9 mouse cellular contexts compared by ENCODE assay signal in the genomic region with DNA sequence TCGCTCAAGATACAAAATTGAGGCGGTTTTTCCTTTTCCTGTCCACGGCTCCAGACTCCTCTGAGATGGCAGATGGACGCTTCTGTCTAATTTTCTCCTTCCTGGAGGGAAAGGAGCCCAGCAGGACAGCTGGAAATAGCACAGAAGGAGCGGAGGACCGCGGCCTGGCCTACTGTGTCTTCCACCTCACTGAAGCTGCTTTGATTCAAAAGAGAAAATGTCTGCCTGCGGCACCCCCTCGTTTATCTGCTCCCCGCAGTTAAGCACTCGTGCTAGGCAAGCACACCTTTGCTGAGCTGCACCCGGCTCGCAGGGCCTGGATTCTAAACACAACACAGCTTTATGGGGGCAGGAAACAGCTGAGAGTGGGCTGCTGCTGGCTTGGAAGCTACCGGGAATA. TPM values are rescaled to one million over a fixed set of nuclear protein-coding genes. Genes with fewer than 3 reads are reported as not detected.
DNase-seq lines count a peak whose midpoint lies in the region; ATAC-seq and TF ChIP-seq lines count a peak whose summit lies in the region.
"Had no signal": no experiment of that assay in that cellular context is flagged by ENCODE, and none has a peak within 500 bp of the region (broad histone marks: within the 10 kb centered on the region; RNA-seq: fewer than 3 reads in every experiment).

No protein-coding gene starts in this region.

- H3K27me3 ChIP-seq in heart, postnatal 0 days (ENCODE audit: control insufficient read depth, insufficient read depth, low read length) = no peaks in the 10 kb centered on the region
- H3K27me3 ChIP-seq in midbrain, postnatal 0 days (ENCODE audit: insufficient read depth, low read length) = no peaks in the 10 kb centered on the region
- H3K27me3 ChIP-seq in liver, embryonic 11.5 days (replicated peaks; ENCODE audit: control insufficient read depth, insufficient read depth, low read length) = no peaks in the 10 kb centered on the region
- H3K27me3 ChIP-seq: Patski had no signal

- H3K9ac ChIP-seq in heart, postnatal 0 days (replicated peaks; ENCODE audit: low read depth, low read length) = peak overlapping the region; percentile 35; the same call in 1 of the 2 replicates
- no peak overlapping the region; the same call in 1 of the 2 replicates for H3K9ac ChIP-seq in midbrain, postnatal 0 days (replicated peaks; ENCODE audit: low read length, poor library complexity, severe bottlenecking)
- no peak overlapping the region for H3K9ac ChIP-seq in liver, embryonic 11.5 days (ENCODE audit: low read depth, low read length)

- no peak for TF ChIP-seq CTCF in left cerebral cortex, adult 2 months (IDR thresholded peaks at IDR 0.05)
- no peak for TF ChIP-seq CTCF in heart, postnatal 0 days (IDR thresholded peaks at IDR 0.05; ENCODE audit: low read depth)
- TF ChIP-seq CTCF in midbrain, postnatal 0 days (IDR thresholded peaks at IDR 0.05) = no peak

- H3K4me1 ChIP-seq in heart, postnatal 0 days (ENCODE audit: control insufficient read depth, insufficient read depth) = peaks cover 15% of the 10 kb centered on the region
- H3K4me1 ChIP-seq in midbrain, postnatal 0 days (ENCODE audit: insufficient read depth, low read length) = peaks cover 7% of the 10 kb centered on the region; the same call in 1 of the 2 replicates
- H3K4me1 ChIP-seq in liver, embryonic 11.5 days (replicated peaks; ENCODE audit: control insufficient read depth, insufficient read depth, low read length) = peaks cover 3% of the 10 kb centered on the region; the same call in 1 of the 2 replicates

- peaks cover 3% of the 10 kb centered on the region; the same call in 1 of the 2 replicates for H3K36me3 ChIP-seq in heart, postnatal 0 days (replicated peaks; ENCODE audit: control insufficient read depth, insufficient read depth, low read length)
- no peaks in the 10 kb centered on the region for H3K36me3 ChIP-seq in midbrain, postnatal 0 days (ENCODE audit: insufficient read depth, low read length)
- no peaks in the 10 kb centered on the region for H3K36me3 ChIP-seq in liver, embryonic 11.5 days (ENCODE audit: control insufficient read depth, insufficient read depth, low read length)

- no peak for DNase-seq in left cerebral cortex, adult 2 months (ENCODE audit: extremely low spot score in 1 of 2, low spot score in 2 of 2)
- DNase-seq in left cerebral cortex, postnatal 14 days (ENCODE audit: low spot score in 2 of 2) = no peak
- peak; percentile 80 to 82 for DNase-seq in cerebellum, postnatal 14 days
- DNase-seq in heart, postnatal 0 days (ENCODE audit: low spot score) = no peak
- peak; percentile 54 for DNase-seq in midbrain, postnatal 0 days (ENCODE audit: low spot score)
- no peak for DNase-seq in gastrocnemius, postnatal 10 days
- DNase-seq in ovary, adult 18-20 months (ENCODE audit: low spot score) = no peak
- DNase-seq in liver, embryonic 11.5 days (ENCODE audit: low spot score) = no peak

- intact Hi-C loops in left cerebral cortex, adult 2 months (cut with DNase I) = loop anchor here (5.0 kb wide), 2 partner anchors 79 to 369 kb away; no protein-coding TSS in a partner anchor
- intact Hi-C loops in left cerebral cortex, postnatal 14 days (cut with DNase I) = no loop called here

- H3K4me2 ChIP-seq in heart, postnatal 0 days (ENCODE audit: low read depth, low read length) = no peak overlapping the region; the same call in 1 of the 2 replicates
- no peak overlapping the region for H3K4me2 ChIP-seq in midbrain, postnatal 0 days (ENCODE audit: low read depth, low read length, poor library complexity, severe bottlenecking)
- H3K4me2 ChIP-seq in liver, embryonic 11.5 days = no peak overlapping the region

- TF ChIP-seq EP300 in heart, postnatal 0 days (IDR thresholded peaks at IDR 0.05; ENCODE audit: low read depth) = no peak

- H3K27ac ChIP-seq in left cerebral cortex, adult 2 months = peak overlapping the region; percentile 68
- H3K27ac ChIP-seq in heart, postnatal 0 days (ENCODE audit: low read depth) = peak overlapping the region; percentile 36
- H3K27ac ChIP-seq in midbrain, postnatal 0 days (ENCODE audit: low read depth, low read length) = peak overlapping the region; percentile 51; the same call in 1 of the 2 replicates
- H3K27ac ChIP-seq in liver, embryonic 11.5 days (ENCODE audit: low read depth, low read length) = no peak overlapping the region

- no peak for ATAC-seq in heart, postnatal 0 days (ENCODE audit: insufficient read depth, low read depth)
- ATAC-seq in midbrain, postnatal 0 days (ENCODE audit: low FRiP score) = no peak
- ATAC-seq in liver, embryonic 11.5 days (replicated peaks; ENCODE audit: low FRiP score) = no peak
- ATAC-seq: Patski had no signal

- H3K4me3 ChIP-seq in left cerebral cortex, adult 2 months = no peak overlapping the region
- no peak overlapping the region for H3K4me3 ChIP-seq in heart, postnatal 0 days (ENCODE audit: low read depth, low read length)
- H3K4me3 ChIP-seq in midbrain, postnatal 0 days (ENCODE audit: low read depth, low read length) = no peak overlapping the region
- no peak overlapping the region for H3K4me3 ChIP-seq in liver, embryonic 11.5 days (ENCODE audit: low read depth, low read length)

- WGBS in heart, postnatal 0 days = 55% methylated on average over 14 of the region's 14 CpGs
- 49% methylated on average over 14 of the region's 14 CpGs for WGBS in midbrain, postnatal 0 days
- WGBS in liver, embryonic 11.5 days = 74% methylated on average over 14 of the region's 14 CpGs

- H3K9me3 ChIP-seq in heart, postnatal 0 days (replicated peaks; ENCODE audit: control insufficient read depth, low read length) = no peaks in the 10 kb centered on the region
- no peaks in the 10 kb centered on the region for H3K9me3 ChIP-seq in midbrain, postnatal 0 days (ENCODE audit: low read length)
- H3K9me3 ChIP-seq in liver, embryonic 11.5 days (ENCODE audit: control insufficient read depth, low read length) = no peaks in the 10 kb centered on the region

RNA-seq across cellular contexts. Expression of gene Eno1, which starts 21.9 kb away (rescaled TPM):
- 100 to 1,000 TPM; 410 TPM for total RNA-seq in left cerebral cortex, adult 2 months (2021)
- total RNA-seq in left cerebral cortex, postnatal 14 days (2021) = 100 to 1,000 TPM; 378 to 386 TPM
- 525 and 625 TPM in 2 replicates for total RNA-seq in heart, postnatal 0 days (2014; rRNA removed; ENCODE audit: low replicate concordance)
- 999 and 1,074 TPM in 2 replicates for polyA plus RNA-seq in heart, postnatal 0 days (2015; fragmentation: Nextera tagmentation; extraction: Ambion mirVana)
- 438 and 440 TPM in 2 replicates for total RNA-seq in midbrain, postnatal 0 days (2014; rRNA removed)
- 1,069 and 1,129 TPM in 2 replicates for polyA plus RNA-seq in midbrain, postnatal 0 days (2015; fragmentation: Nextera tagmentation; extraction: Ambion mirVana)
- total RNA-seq in gastrocnemius, postnatal 10 days (2021) = 100 to 1,000 TPM; 469 to 474 TPM
- polyA plus RNA-seq in liver, embryonic 11.5 days (2014; fragmentation: Nextera tagmentation; extraction: Ambion mirVana) = 2,392 and 2,590 TPM in 2 replicates

RNA-seq across cellular contexts. Expression of gene Rere, which starts 23.1 kb away (rescaled TPM):
- 100 to 1,000 TPM; 113 to 125 TPM for total RNA-seq in left cerebral cortex, adult 2 months (2021)
- 100 to 1,000 TPM in 1 of 2 experiments, 10 to 100 TPM in 1; 95.6 to 100 TPM for total RNA-seq in left cerebral cortex, postnatal 14 days (2021)
- 13.9 and 17.9 TPM in 2 replicates for total RNA-seq in heart, postnatal 0 days (2014; rRNA removed; ENCODE audit: low replicate concordance)
- 11.9 and 14.6 TPM in 2 replicates for polyA plus RNA-seq in heart, postnatal 0 days (2015; fragmentation: Nextera tagmentation; extraction: Ambion mirVana)
- total RNA-seq in midbrain, postnatal 0 days (2014; rRNA removed) = 36.8 and 44.3 TPM in 2 replicates
- polyA plus RNA-seq in midbrain, postnatal 0 days (2015; fragmentation: Nextera tagmentation; extraction: Ambion mirVana) = 17.9 and 22.7 TPM in 2 replicates
- 10 to 100 TPM; 53.8 to 56.9 TPM for total RNA-seq in gastrocnemius, postnatal 10 days (2021)
- polyA plus RNA-seq in liver, embryonic 11.5 days (2014; fragmentation: Nextera tagmentation; extraction: Ambion mirVana) = 22.6 and 23.3 TPM in 2 replicates

RNA-seq across cellular contexts. Expression of gene Car6, which starts 57.3 kb away (rescaled TPM):
- total RNA-seq in left cerebral cortex, adult 2 months (2021) = not detected
- not detected for total RNA-seq in left cerebral cortex, postnatal 14 days (2021)
- total RNA-seq in heart, postnatal 0 days (2014; rRNA removed; ENCODE audit: low replicate concordance) = not detected in 2 replicates
- not detected in 2 replicates for polyA plus RNA-seq in heart, postnatal 0 days (2015; fragmentation: Nextera tagmentation; extraction: Ambion mirVana)
- not detected in 2 replicates for total RNA-seq in midbrain, postnatal 0 days (2014; rRNA removed)
- polyA plus RNA-seq in midbrain, postnatal 0 days (2015; fragmentation: Nextera tagmentation; extraction: Ambion mirVana) = not detected in 2 replicates
- not detected for total RNA-seq in gastrocnemius, postnatal 10 days (2021)
- not detected in 2 replicates for polyA plus RNA-seq in liver, embryonic 11.5 days (2014; fragmentation: Nextera tagmentation; extraction: Ambion mirVana)
- polyA plus RNA-seq: Patski had no signal

Comparison
In these comparisons a context has a peak if more than half of its experiments do, and no peak if none do; other contexts are left out.
1. DNase-seq: peak in cerebellum, postnatal 14 days (2 of 2) and midbrain, postnatal 0 days (single experiment); none in left cerebral cortex, adult 2 months (0 of 2), left cerebral cortex, postnatal 14 days (0 of 2), heart, postnatal 0 days (single experiment), gastrocnemius, postnatal 10 days (single experiment), ovary, adult 18-20 months (single experiment) and liver, embryonic 11.5 days (single experiment).